Mouse (Mus musculus) forebrain, postnatal 0 days (tissue): ENCODE measurements around the gene Chrna9. TPM values are rescaled to one million over a fixed set of nuclear protein-coding genes. Genes with fewer than 3 reads are reported as not detected.
A peak's percentile ranks its signal among the peaks of the same experiment; 100 is the strongest.

Experiments used
- ATAC-seq: fragments of 200-750 bp; cut with Nextera tagmentation; 2 replicates; pipeline ENCODE4 v1.8.0; 2017; ENCODE audit warnings: mild to moderate bottlenecking, moderate library complexity
- DNase-seq: peaks from one replicate; pipeline ENCODE4 v3.0.0-alpha.2; 2015
- H3K27ac ChIP-seq: fragments of 300-500 bp; sonication (generic); 2 replicates; pipeline ENCODE4 v1.5.1; 2014; ENCODE audit warnings: low read depth, mild to moderate bottlenecking, antibody characterized with exemption, low read length, moderate library complexity, mixed read lengths
- H3K27me3 ChIP-seq: fragments of 300-500 bp; sonication (generic); 2 replicates; pipeline ENCODE4 v1.6.1; 2014; ENCODE audit warnings: mild to moderate bottlenecking, low read length, mixed read lengths; ENCODE audit not compliant: insufficient read depth
- H3K36me3 ChIP-seq: fragments of 300-500 bp; sonication (generic); 2 replicates; pipeline ENCODE4 v1.6.1; 2014; ENCODE audit warnings: mild to moderate bottlenecking, moderate library complexity; ENCODE audit not compliant: insufficient read depth
- H3K4me1 ChIP-seq: fragments of 300-500 bp; sonication (generic); 2 replicates; pipeline ENCODE4 v1.6.1; 2014; ENCODE audit warnings: antibody characterized with exemption; ENCODE audit not compliant: insufficient read depth
- H3K4me2 ChIP-seq: fragments of 300-500 bp; sonication (generic); 2 replicates; pipeline ENCODE4 v1.6.1; 2014; ENCODE audit warnings: low read depth, mild to moderate bottlenecking, moderate library complexity
- H3K4me3 ChIP-seq: fragments of 300-500 bp; sonication (generic); 2 replicates; pipeline ENCODE4 v1.5.1; 2014; ENCODE audit warnings: low read depth, low read length, mixed read lengths
- H3K9ac ChIP-seq: fragments of 300-500 bp; sonication (generic); 2 replicates; pipeline ENCODE4 v1.6.1; 2014; ENCODE audit warnings: mild to moderate bottlenecking
- H3K9me3 ChIP-seq: fragments of 300-500 bp; sonication (generic); 2 replicates; pipeline ENCODE4 v1.6.1; 2016; ENCODE audit warnings: low read length
- CTCF ChIP-seq: sonication (generic); IDR thresholded peaks from 2 replicates; pipeline ENCODE4 v1.5.1; 2016; ENCODE audit warnings: antibody characterized with exemption, control low read depth, low read depth
- WGBS: fragments of 180-500 bp; shearing (Covaris S2); extraction: QIAGEN DNeasy Blood & Tissue Kit; methylation state at CpG from one replicate; pipeline ENCODE4 v1.1.7; 2014; 5-methylcytosine and 5-hydroxymethylcytosine counted together
- polyA plus RNA-seq: library from polyadenylated mRNA; unstranded; fragments of >200 nt; fragmentation: Nextera tagmentation; extraction: Ambion mirVana; gene quantifications from 2 replicates; pipeline ENCODE4 v1.2.1, GENCODE M21; 2015
- total RNA-seq: library from RNA; depleted of rRNA; stranded (reverse); fragments of >200 nt; gene quantifications from 2 replicates; pipeline ENCODE4 v1.2.3, GENCODE M21; 2014; rRNA removed

Gene Chrna9
- 0.52 TPM in 1 of 2 replicates, not detected in the other for total RNA-seq
- not detected in 2 replicates for polyA plus RNA-seq

DNA sequence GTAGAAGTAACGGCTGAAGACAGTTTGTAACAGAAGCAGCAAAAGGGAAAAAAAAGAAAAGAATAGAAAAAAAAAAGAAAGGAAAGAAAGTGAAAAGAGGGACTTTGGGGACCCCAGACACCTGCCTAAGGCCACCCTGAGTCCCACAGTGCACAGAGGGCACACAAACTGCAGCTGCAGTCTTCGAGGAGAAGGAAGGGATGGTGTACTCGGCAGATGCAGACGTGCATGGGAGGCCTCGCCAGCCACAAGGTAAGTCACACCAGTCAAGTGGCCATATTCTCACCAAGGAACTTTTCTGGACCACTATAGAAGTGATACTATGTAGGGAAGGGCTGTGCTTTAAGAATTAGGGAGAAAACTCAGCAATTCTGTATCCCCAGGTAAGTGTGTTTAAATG lies at the start of gene Chrna9:
TSS of gene Chrna9 (plus strand) at position 139 of the 400 bp plus-strand sequence.
- Histone ChIP-seq H3K4me2 (no peak within 1 kb of the TSS), H3K27me3 (no peaks in the 10 kb centered on the region), H3K9ac (no peak within 1 kb of the TSS), H3K4me3 (no peak within 1 kb of the TSS), H3K9me3 (no peaks in the 10 kb centered on the region), H3K27ac (no peak within 1 kb of the TSS), H3K4me1 (no peaks in the 10 kb centered on the region), H3K36me3 (no peaks in the 10 kb centered on the region)
- DNase-seq (no peak), ATAC-seq (no peak)
- 88% methylated on average over 5 of the region's 5 CpGs for WGBS
- no peak for TF ChIP-seq CTCF

DNA sequence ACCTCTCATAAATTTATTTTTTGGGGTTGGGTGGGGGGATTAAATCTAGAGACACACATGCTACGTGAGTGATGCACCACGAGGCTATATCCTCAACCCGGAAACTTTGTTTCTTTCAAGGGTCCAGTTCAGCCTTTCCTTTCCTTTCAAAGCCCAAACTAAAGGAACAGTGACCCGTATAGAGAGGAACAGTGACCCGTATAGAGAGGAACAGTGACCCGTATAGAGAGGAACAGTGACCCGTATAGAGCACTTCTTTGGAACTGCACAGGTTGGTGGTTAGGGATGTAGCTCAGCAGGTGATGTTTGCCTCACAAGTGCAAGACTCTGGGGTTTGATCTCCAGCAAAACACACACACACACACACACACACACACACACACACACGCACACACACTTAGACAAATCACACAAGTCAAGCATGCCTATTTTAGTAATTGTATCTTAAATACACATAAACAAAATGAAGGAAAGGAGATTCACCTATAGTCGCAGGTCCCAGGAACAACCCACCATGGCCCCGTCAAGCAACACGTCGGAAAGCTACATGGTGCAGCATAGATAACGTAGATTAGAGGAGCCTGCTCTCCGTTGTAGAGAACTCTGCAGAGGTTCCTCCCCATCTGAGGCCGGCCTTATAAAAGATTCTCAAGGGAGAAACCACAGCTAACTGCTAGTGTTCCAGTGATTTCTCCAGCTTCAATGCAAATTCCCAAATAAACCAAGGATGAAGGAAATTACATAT lies 48.9 kb upstream of the Chrna9 start:
- no peaks in the 10 kb centered on the region for H3K9me3 ChIP-seq
- ATAC-seq (no peak), DNase-seq (no peak)
- no peaks in the 10 kb centered on the region for H3K4me1 ChIP-seq
- H3K27me3 ChIP-seq, result no peaks in the 10 kb centered on the region
- TF ChIP-seq CTCF, result no peak
- no peak overlapping the region for H3K27ac ChIP-seq
- WGBS, result 67% methylated on average over 15 of the region's 15 CpGs
- no peak overlapping the region for H3K4me2 ChIP-seq
- no peaks in the 10 kb centered on the region for H3K36me3 ChIP-seq
- H3K4me3 ChIP-seq, result no peak overlapping the region
- H3K9ac ChIP-seq, result no peak overlapping the region

DNA sequence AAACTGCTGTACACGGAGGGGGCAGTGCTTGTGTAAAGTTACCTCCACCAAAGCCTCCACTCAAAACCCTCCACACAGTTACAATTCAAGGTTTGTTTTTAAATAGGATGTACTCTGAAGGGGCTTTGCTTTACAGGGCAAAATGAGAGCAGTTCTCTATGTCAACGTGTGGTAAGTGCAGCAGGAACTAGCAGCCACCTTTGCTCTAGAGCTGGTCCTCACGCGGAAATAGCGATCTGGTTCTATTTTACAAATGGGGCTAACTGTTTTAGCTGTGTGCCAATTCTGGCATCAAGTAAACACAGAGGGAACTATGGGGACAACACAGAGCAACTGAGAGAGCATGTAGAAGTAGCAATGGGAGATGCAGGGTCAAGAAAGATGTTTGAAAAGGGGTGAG lies 46.6 kb upstream of the Chrna9 start:
- WGBS, result 90% methylated on average over 5 of the region's 5 CpGs
- no peak overlapping the region for H3K27ac ChIP-seq
- DNase-seq (no peak), ATAC-seq (no peak)
- no peak overlapping the region for H3K4me2 ChIP-seq
- H3K27me3 ChIP-seq, result no peaks in the 10 kb centered on the region
- no peaks in the 10 kb centered on the region for H3K4me1 ChIP-seq
- H3K9ac ChIP-seq, result no peak overlapping the region
- H3K36me3 ChIP-seq, result no peaks in the 10 kb centered on the region
- H3K4me3 ChIP-seq, result no peak overlapping the region
- TF ChIP-seq CTCF, result no peak
- no peaks in the 10 kb centered on the region for H3K9me3 ChIP-seq

DNA sequence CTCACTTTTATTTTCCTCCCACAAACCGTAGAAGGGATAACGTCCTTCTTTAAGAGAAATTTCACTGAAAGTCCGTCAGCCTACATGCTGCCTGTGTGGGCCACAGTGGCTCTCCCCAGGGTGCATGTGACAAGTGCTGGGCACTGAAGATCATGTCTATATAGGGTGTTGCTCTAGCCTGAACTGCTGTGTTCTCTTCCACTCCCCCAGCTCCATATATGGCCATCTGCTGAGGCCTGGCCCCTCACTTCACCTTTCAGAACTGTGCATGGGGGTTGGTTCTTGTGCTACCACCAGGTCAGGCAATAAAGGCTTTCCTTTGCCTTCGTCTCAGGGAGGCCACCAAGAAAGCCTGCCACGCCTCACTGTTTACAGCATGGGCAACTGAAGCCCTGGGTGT lies 45.7 kb upstream of the Chrna9 start:
- Histone ChIP-seq H3K27ac (no peak overlapping the region), H3K9me3 (no peaks in the 10 kb centered on the region), H3K36me3 (no peaks in the 10 kb centered on the region), H3K4me1 (no peaks in the 10 kb centered on the region), H3K9ac (no peak overlapping the region), H3K4me3 (no peak overlapping the region), H3K4me2 (no peak overlapping the region), H3K27me3 (no peaks in the 10 kb centered on the region)
- DNase-seq (no peak), ATAC-seq (no peak)
- WGBS, result 80% methylated on average over 5 of the region's 5 CpGs
- no peak for TF ChIP-seq CTCF

DNA sequence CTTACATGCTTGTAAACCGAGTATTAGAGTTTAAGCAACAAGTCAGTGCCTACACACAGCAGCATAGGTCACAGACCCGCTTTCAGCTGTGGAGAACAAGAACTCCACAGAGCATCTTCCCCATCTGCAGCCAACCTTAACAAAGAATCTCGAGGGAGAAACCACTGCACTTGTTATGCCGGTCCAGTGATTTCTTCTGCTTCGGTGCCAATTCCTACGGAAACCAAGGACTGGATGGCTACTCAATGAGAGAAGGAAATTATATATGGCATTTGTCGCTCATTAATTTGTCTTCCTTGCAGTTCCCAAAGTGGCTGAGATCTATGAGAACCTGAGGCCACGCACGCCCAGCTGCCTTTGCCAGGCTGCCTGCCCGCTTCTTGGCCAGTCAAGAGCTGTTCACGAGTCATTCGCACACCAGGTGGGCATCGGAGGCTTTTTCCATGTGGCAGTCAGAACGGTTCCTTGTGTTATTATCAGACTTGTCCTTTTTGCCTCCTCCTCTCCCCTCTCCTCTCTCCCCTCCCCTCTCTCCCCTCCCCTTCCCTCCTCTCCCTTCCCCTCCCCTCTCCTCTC lies 43.4 kb upstream of the Chrna9 start:
- Histone ChIP-seq H3K36me3 (no peaks in the 10 kb centered on the region), H3K27ac (no peak overlapping the region), H3K4me3 (no peak overlapping the region), H3K4me2 (no peak overlapping the region), H3K4me1 (0 out of 2 replicates have a peak, but pooled peaks cover 3% of the 10 kb centered on the region), H3K9me3 (no peaks in the 10 kb centered on the region), H3K9ac (no peak overlapping the region), H3K27me3 (no peaks in the 10 kb centered on the region)
- no peak for TF ChIP-seq CTCF
- DNase-seq, result peak; percentile 21
- WGBS, result 38% methylated on average over 14 of the region's 14 CpGs
- peak; percentile 42 for ATAC-seq

DNA sequence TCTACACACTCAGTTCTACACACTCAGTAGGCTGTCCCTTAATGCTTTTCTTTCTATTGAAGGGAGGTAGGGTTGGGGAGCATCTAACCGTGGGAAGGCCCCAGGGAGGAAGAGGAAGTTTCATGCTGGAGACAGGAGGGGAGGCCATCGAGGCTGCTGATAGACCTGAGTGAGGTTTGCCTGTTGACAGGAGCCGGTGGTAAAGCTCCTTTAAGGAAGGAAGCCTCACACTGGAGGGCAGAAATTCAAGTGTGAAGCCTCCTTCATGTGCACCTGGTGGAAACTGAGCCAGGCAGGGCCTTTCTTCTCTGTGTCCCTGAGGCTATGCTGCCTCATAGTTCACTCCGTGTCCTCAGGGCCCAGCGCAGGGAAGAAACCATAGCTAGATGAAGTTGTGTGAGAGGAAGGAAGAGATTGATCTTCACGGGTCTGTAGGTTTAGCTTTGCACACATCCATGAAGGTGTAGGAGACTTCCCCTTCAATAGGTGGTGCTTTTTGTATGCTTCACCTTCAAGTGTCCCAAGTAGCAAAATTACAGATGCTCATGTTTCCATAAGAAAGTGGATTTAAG lies 39.5 kb upstream of the Chrna9 start:
- no peak for TF ChIP-seq CTCF
- Histone ChIP-seq H3K4me1 (0 out of 2 replicates have a peak, but pooled peaks cover 3% of the 10 kb centered on the region), H3K4me3 (no peak overlapping the region), H3K27me3 (no peaks in the 10 kb centered on the region), H3K4me2 (no peak overlapping the region), H3K27ac (no peak overlapping the region), H3K36me3 (no peaks in the 10 kb centered on the region), H3K9ac (no peak overlapping the region), H3K9me3 (no peaks in the 10 kb centered on the region)
- ATAC-seq (no peak), DNase-seq (no peak)
- 91% methylated on average over 6 of the region's 6 CpGs for WGBS

DNA sequence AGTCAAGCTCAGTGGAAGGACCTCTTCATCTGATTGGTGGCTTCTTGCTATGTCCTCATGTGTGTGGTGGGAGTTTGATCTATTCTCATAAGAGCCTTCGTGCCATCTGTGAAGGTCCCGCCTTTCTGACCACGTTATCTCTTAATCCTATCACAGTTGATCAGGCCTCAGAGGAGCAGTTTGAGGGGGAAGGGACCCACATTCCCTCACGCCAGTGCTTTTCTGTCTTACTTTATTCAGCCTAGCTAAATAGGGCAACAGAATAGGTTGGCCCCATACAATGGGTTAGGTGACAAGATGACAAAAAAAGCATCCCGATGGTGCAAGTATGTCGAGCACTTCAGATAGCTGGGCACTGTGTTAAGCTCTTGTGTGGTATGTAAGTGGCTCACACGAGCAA lies 39.0 kb upstream of the Chrna9 start:
- Histone ChIP-seq H3K9me3 (no peaks in the 10 kb centered on the region), H3K4me1 (0 out of 2 replicates have a peak, but pooled peaks cover 3% of the 10 kb centered on the region), H3K4me3 (no peak overlapping the region), H3K27ac (no peak overlapping the region), H3K27me3 (no peaks in the 10 kb centered on the region), H3K4me2 (no peak overlapping the region), H3K36me3 (no peaks in the 10 kb centered on the region), H3K9ac (no peak overlapping the region)
- ATAC-seq (no peak), DNase-seq (no peak)
- TF ChIP-seq CTCF, result no peak
- 69% methylated on average over 7 of the region's 7 CpGs for WGBS
